11 mouse cellular contexts compared by ENCODE assay signal in genomic region chr5:24687696-24688095, GRCm38 (mm10). TPM values are rescaled to one million over a fixed set of nuclear protein-coding genes. Genes with fewer than 3 reads are reported as not detected.
DNase-seq lines count a peak whose midpoint lies in the region; ATAC-seq lines count a peak whose summit lies in the region.
"Had no signal": no experiment of that assay in that cellular context is flagged by ENCODE, and none has a peak within 500 bp of the region (broad histone marks: within the 10 kb centered on the region; RNA-seq: fewer than 3 reads in every experiment).

No protein-coding gene starts in this region.

- no peak overlapping the region for H3K4me3 ChIP-seq in liver, embryonic 11.5 days (ENCODE audit: low read depth, low read length)
- H3K4me3 ChIP-seq: midbrain, embryonic 12.5 days had no signal

- ATAC-seq in liver, embryonic 11.5 days (replicated peaks; ENCODE audit: low FRiP score), result no peak
- peak; percentile 61 for ATAC-seq in megakaryocyte progenitor cell, adult 5-6 weeks (replicated peaks; ENCODE audit: poor library complexity)

- no peaks in the 10 kb centered on the region for H3K9me3 ChIP-seq in liver, embryonic 11.5 days (ENCODE audit: control insufficient read depth, low read length)
- H3K9me3 ChIP-seq: midbrain, embryonic 12.5 days had no signal

- peak overlapping the region; percentile 71 for H3K4me2 ChIP-seq in liver, embryonic 11.5 days
- H3K4me2 ChIP-seq: hindbrain, embryonic 14.5 days; midbrain, embryonic 12.5 days had no signal

- no peak overlapping the region for H3K27ac ChIP-seq in liver, embryonic 11.5 days (ENCODE audit: low read depth, low read length)
- H3K27ac ChIP-seq: hindbrain, embryonic 14.5 days; midbrain, embryonic 12.5 days had no signal

- H3K4me1 ChIP-seq in liver, embryonic 11.5 days (replicated peaks; ENCODE audit: control insufficient read depth, insufficient read depth, low read length), result peaks cover 17% of the 10 kb centered on the region

- no peak overlapping the region; the same call in 1 of the 2 replicates for H3K9ac ChIP-seq in liver, embryonic 11.5 days (ENCODE audit: low read depth, low read length)
- H3K9ac ChIP-seq: hindbrain, embryonic 14.5 days; midbrain, embryonic 12.5 days had no signal

- no peaks in the 10 kb centered on the region for H3K27me3 ChIP-seq in liver, embryonic 11.5 days (replicated peaks; ENCODE audit: control insufficient read depth, insufficient read depth, low read length)
- H3K27me3 ChIP-seq: midbrain, embryonic 12.5 days had no signal

- 34% methylated on average over 1 of the region's 1 CpGs for WGBS in liver, embryonic 11.5 days

- DNase-seq in CD4-positive helper T cell, adult 2 months (ENCODE audit: low read depth, low spot score), result peak; percentile 53
- DNase-seq in MEL-GATA-1-ER (ENCODE audit: extremely low read depth, low read depth), result peak; percentile 90
- no peak for DNase-seq in liver, embryonic 11.5 days (ENCODE audit: low spot score)
- DNase-seq in c-Kit-positive CD71-positive TER-119-positive erythroid progenitor cells, embryonic 14.5 days (ENCODE audit: low spot score), result no peak
- no peak for DNase-seq in gastrocnemius, adult 8-10 months (ENCODE audit: low spot score in 2 of 2)
- DNase-seq in right cerebral cortex, postnatal 10 days (ENCODE audit: low spot score in 2 of 2), result no peak
- no peak for DNase-seq in kidney, postnatal 36 days
- DNase-seq: adrenal gland, postnatal 36 days had no signal

- peaks cover 13% of the 10 kb centered on the region; the same call in 1 of the 2 replicates for H3K36me3 ChIP-seq in liver, embryonic 11.5 days (ENCODE audit: control insufficient read depth, insufficient read depth, low read length)

RNA-seq across cellular contexts. Expression of gene Nub1, which starts 2.4 kb away (rescaled TPM):
- polyA plus RNA-seq in liver, embryonic 11.5 days (2014; fragmentation: Nextera tagmentation; extraction: Ambion mirVana), result 26.6 and 29.1 TPM in 2 replicates
- 21.6 and 26.5 TPM in 2 replicates for total RNA-seq in megakaryocyte progenitor cell, adult 5-6 weeks (2015)
- 33.2 and 40.2 TPM in 2 replicates for total RNA-seq in megakaryocyte progenitor cell, adult 5-6 weeks (2017)
- total RNA-seq in gastrocnemius, adult 8-10 months (2022), result 10 to 100 TPM; 30.6 to 36.8 (median 34.1) TPM

RNA-seq across cellular contexts. Expression of gene Wdr86, which starts 42.8 kb away (rescaled TPM):
- 9.8 and 11.2 TPM in 2 replicates for polyA plus RNA-seq in liver, embryonic 11.5 days (2014; fragmentation: Nextera tagmentation; extraction: Ambion mirVana)
- total RNA-seq in megakaryocyte progenitor cell, adult 5-6 weeks (2015), result 0.07 and 0.64 TPM in 2 replicates
- total RNA-seq in megakaryocyte progenitor cell, adult 5-6 weeks (2017), result 0.95 TPM in 1 of 2 replicates, not detected in the other
- total RNA-seq in gastrocnemius, adult 8-10 months (2022), result under 1 TPM in 1 of 4 experiments, not detected in 3; 0.18 TPM

Comparison
In these comparisons a context has a peak if more than half of its experiments do, and no peak if none do; other contexts are left out.
1. DNase-seq: peak in CD4-positive helper T cell, adult 2 months (single experiment) and MEL-GATA-1-ER (single experiment); none in liver, embryonic 11.5 days (single experiment), c-Kit-positive CD71-positive TER-119-positive erythroid progenitor cells, embryonic 14.5 days (single experiment), gastrocnemius, adult 8-10 months (0 of 2), right cerebral cortex, postnatal 10 days (0 of 2) and kidney, postnatal 36 days (0 of 2).